Mouse (Mus musculus): ENCODE results near the gene Vmn2r22.

DNA sequence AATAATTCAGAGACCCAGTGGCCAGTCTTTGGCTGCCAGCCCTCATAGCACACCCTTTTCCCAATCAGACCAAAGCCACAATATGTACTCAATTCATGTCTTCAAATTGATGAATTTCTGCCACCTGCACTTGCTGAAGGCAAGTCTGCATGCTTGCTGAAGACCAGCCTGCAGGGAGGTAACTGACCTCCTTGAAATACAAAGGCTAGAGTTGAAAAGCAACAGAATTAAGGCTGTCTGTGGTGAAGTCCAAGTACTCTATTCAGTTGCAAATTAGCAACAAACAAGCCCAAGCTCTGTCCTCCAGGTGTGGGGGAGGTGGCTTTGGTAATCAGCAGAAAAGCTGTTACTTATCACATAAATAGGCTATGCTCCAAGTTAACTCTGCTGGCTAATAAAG, 46.7 kb upstream of the Vmn2r22 start:
- TF ChIP-seq EP300 (IDR thresholded peaks at IDR 0.05; ENCODE audit: low read depth) = no peak
- no peak for TF ChIP-seq CTCF (IDR thresholded peaks at IDR 0.05; ENCODE audit: low read depth)

Measured in liver, postnatal 0 days (tissue).